8 mouse cellular contexts compared by ENCODE assay signal in the genomic region with DNA sequence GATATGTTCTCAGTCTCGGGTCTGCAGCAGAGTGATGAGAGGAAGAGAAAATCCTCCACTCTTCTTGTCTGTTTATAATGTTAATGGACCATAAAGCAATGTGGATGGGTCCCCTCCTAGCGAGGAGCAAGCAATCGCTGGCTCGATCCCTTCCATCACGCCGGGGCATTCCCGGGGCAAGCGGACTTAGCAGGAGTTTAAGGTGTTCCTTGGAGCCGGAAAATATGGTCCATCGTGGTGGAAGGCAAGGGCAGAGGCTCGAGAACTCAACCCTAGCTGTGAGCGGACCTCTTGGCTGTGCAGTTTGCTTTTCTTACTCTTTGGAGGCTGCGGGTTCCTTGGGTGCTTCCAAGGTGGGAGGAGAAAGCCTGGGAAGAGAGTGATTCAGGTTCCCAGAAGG.
DNase-seq lines count a peak whose midpoint lies in the region; ATAC-seq lines count a peak whose summit lies in the region.

No protein-coding gene starts in this region.

- no peaks in the 10 kb centered on the region for H3K36me3 ChIP-seq in kidney, embryonic 15.5 days
- no peaks in the 10 kb centered on the region for H3K36me3 ChIP-seq in hindbrain, embryonic 10.5 days
- no peaks in the 10 kb centered on the region for H3K36me3 ChIP-seq in midbrain, embryonic 15.5 days (replicated peaks)

- peak overlapping the region; percentile 81 for H3K4me2 ChIP-seq in kidney, embryonic 15.5 days
- peak overlapping the region; percentile 96 for H3K4me2 ChIP-seq in midbrain, embryonic 15.5 days

- peak overlapping the region; percentile 47 for H3K4me3 ChIP-seq in kidney, embryonic 15.5 days (replicated peaks)
- peak overlapping the region; percentile 58 for H3K4me3 ChIP-seq in hindbrain, embryonic 10.5 days
- peak overlapping the region; percentile 69 for H3K4me3 ChIP-seq in midbrain, embryonic 15.5 days

- H3K9ac ChIP-seq in kidney, embryonic 15.5 days: no peak overlapping the region
- H3K9ac ChIP-seq in midbrain, embryonic 15.5 days: peak overlapping the region; percentile 63; the same call in 1 of the 2 replicates

- no peak overlapping the region for H3K27ac ChIP-seq in kidney, embryonic 15.5 days
- H3K27ac ChIP-seq in hindbrain, embryonic 10.5 days: 0 out of 2 replicates have a peak overlapping the region, but pooled peaks have one; percentile 12
- peak overlapping the region; percentile 86 for H3K27ac ChIP-seq in midbrain, embryonic 15.5 days

- peaks cover 70% of the 10 kb centered on the region for H3K27me3 ChIP-seq in kidney, embryonic 15.5 days
- H3K27me3 ChIP-seq in hindbrain, embryonic 10.5 days (ENCODE audit: insufficient read depth, poor library complexity, severe bottlenecking): peaks cover 74% of the 10 kb centered on the region
- H3K27me3 ChIP-seq in midbrain, embryonic 15.5 days (replicated peaks): no peaks in the 10 kb centered on the region

- under 1% methylated on average over 13 of the region's 13 CpGs for WGBS in kidney, embryonic 15.5 days
- 1% methylated on average over 13 of the region's 13 CpGs for WGBS in hindbrain, embryonic 10.5 days
- under 1% methylated on average over 13 of the region's 13 CpGs for WGBS in midbrain, embryonic 15.5 days

- DNase-seq in kidney, adult 8-10 months: no peak
- DNase-seq in embryo, embryonic 9.5 days (ENCODE audit: extremely low spot score): peak; percentile 19
- no peak for DNase-seq in hindbrain, embryonic 10.5 days (ENCODE audit: low spot score)
- no peak for DNase-seq in urinary bladder, postnatal 10 days (ENCODE audit: low spot score)
- no peak for DNase-seq in kidney, postnatal 36 days

- H3K9me3 ChIP-seq in kidney, embryonic 15.5 days (replicated peaks): no peaks in the 10 kb centered on the region
- H3K9me3 ChIP-seq in hindbrain, embryonic 10.5 days: no peaks in the 10 kb centered on the region
- H3K9me3 ChIP-seq in midbrain, embryonic 15.5 days: no peaks in the 10 kb centered on the region

- ATAC-seq in kidney, embryonic 15.5 days (replicated peaks; ENCODE audit: low FRiP score): no peak
- no peak for ATAC-seq in midbrain, embryonic 15.5 days (replicated peaks)
- ATAC-seq in inflammation-experienced regulatory T-cells, adult 6 months: no peak

- H3K4me1 ChIP-seq in kidney, embryonic 15.5 days: peaks cover 33% of the 10 kb centered on the region
- H3K4me1 ChIP-seq in hindbrain, embryonic 10.5 days (replicated peaks): peaks cover 35% of the 10 kb centered on the region
- peaks cover 12% of the 10 kb centered on the region for H3K4me1 ChIP-seq in midbrain, embryonic 15.5 days
